In the genomic region with DNA sequence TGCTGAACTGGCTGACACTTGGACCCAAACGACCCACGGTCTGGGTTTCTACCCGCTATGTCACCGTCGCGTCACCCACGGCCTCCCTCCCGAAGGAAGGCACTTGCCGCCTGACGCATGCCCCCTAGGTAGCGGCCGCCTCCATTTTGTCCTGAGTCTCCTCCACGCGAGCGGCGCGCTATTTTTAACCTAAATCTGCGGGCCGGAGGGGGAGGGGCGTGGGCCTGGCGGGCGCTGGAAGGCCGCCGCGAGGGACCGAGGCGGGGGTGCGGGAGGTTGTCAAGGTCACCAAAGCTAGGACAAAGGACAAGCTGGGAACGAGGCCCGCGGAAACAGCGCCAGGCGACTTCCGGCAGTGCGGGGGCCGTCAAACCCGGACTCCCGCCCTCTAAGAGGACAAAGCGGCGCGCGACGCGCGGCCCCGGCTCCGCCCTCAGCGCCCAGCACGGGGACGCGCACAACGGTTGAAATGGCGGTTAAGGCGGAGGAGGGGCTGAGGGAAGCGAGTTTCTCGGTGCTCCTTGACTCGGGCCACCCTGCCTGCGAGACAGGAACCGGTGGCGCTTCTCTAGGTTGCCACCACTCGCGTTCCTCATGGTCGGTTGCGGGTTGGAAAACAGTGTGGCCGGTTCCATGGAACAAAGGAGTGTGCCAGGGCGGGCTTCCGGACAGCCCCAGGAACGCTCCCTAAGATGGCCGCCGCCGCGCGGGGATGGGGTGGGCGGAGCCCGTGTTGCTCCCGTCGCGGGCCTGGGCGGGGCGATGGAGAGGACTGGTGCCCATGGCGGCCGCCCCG, we compare ENCODE assay signal across 8 mouse cellular contexts. TPM values are rescaled to one million over a fixed set of nuclear protein-coding genes. Genes with fewer than 3 reads are reported as not detected.
A peak's percentile ranks its signal among the peaks of the same experiment; 100 is the strongest.
DNase-seq lines count a peak whose midpoint lies in the region; ATAC-seq lines count a peak whose summit lies in the region.

A gene (plus strand): TSS at position 742 of the 796 bp plus-strand sequence.

- H3K27me3 ChIP-seq in hindbrain, embryonic 11.5 days (ENCODE audit: control insufficient read depth, insufficient read depth, low read length): no peaks in the 10 kb centered on the region

- H3K9ac ChIP-seq in hindbrain, embryonic 11.5 days (ENCODE audit: low read depth, low read length): peak within 1 kb of the TSS; percentile 95

- peaks cover 9% of the 10 kb centered on the region for H3K36me3 ChIP-seq in hindbrain, embryonic 11.5 days (ENCODE audit: control insufficient read depth, insufficient read depth, low read length)

- H3K4me3 ChIP-seq in hindbrain, embryonic 11.5 days (ENCODE audit: low read depth, low read length): peak within 1 kb of the TSS; percentile 66

- no peaks in the 10 kb centered on the region for H3K4me1 ChIP-seq in hindbrain, embryonic 11.5 days (replicated peaks; ENCODE audit: control insufficient read depth, insufficient read depth, low read length)

- DNase-seq in MN1 (ENCODE audit: low spot score): peak; percentile 97
- peak; percentile 97 for DNase-seq in cerebellum, adult 9-10 months
- peak; percentile 88 to 94 for DNase-seq in frontal cortex, adult 2 months (ENCODE audit: extremely low spot score in 1 of 2, low spot score in 1 of 2)
- DNase-seq in hindbrain, embryonic 11.5 days (ENCODE audit: low spot score): peak; percentile 97
- DNase-seq in layer of hippocampus, postnatal 14 days (ENCODE audit: low spot score in 2 of 2): peak; percentile 95 to 97
- DNase-seq in lung, postnatal 14 days: peak; percentile 97
- peak; percentile 92 for DNase-seq in retina, adult 2 months (ENCODE audit: low read depth, low spot score)
- DNase-seq in thymus, postnatal 36 days: peak; percentile 98

- H3K9me3 ChIP-seq in hindbrain, embryonic 11.5 days (ENCODE audit: control insufficient read depth, low read length): no peaks in the 10 kb centered on the region

- peak within 1 kb of the TSS; percentile 100 for H3K27ac ChIP-seq in hindbrain, embryonic 11.5 days (ENCODE audit: low read depth, low read length)

- ATAC-seq in hindbrain, embryonic 11.5 days (ENCODE audit: low FRiP score): peak; percentile 96

- peak within 1 kb of the TSS; percentile 65 for H3K4me2 ChIP-seq in hindbrain, embryonic 11.5 days (replicated peaks; ENCODE audit: low read depth, low read length)

- under 1% methylated on average over 77 of the region's 83 CpGs for WGBS in hindbrain, embryonic 11.5 days

RNA-seq across cellular contexts. Expression of the gene that starts here (rescaled TPM):
- 86.9 and 93.7 TPM in 2 replicates for polyA plus RNA-seq in frontal cortex, adult 2 months (2012; rRNA removed)
- polyA plus RNA-seq in hindbrain, embryonic 11.5 days (2014; fragmentation: Nextera tagmentation; extraction: Ambion mirVana): 111 and 123 TPM in 2 replicates
- total RNA-seq in layer of hippocampus, postnatal 14 days (2021): 10 to 100 TPM; 40.5 to 46.1 TPM

Comparison
In these comparisons a context has a peak if more than half of its experiments do, and no peak if none do; other contexts are left out.
1. Peak in every context shown above with its lines: DNase-seq, ATAC-seq, H3K4me3 ChIP-seq and H3K27ac ChIP-seq.